ENCODE assay signal across 15 mouse cellular contexts in genomic region chr3:89752307-89752706, GRCm38 (mm10). TPM values are rescaled to one million over a fixed set of nuclear protein-coding genes. Genes with fewer than 3 reads are reported as not detected.
A peak's percentile ranks its signal among the peaks of the same experiment; 100 is the strongest.
DNase-seq lines count a peak whose midpoint lies in the region; ATAC-seq and TF ChIP-seq lines count a peak whose summit lies in the region.
"Had no signal": no experiment of that assay in that cellular context is flagged by ENCODE, and none has a peak within 500 bp of the region (broad histone marks: within the 10 kb centered on the region; RNA-seq: fewer than 3 reads in every experiment).

No protein-coding gene starts in this region.

- no peak overlapping the region for H3K27ac ChIP-seq in kidney, embryonic 15.5 days
- no peak overlapping the region for H3K27ac ChIP-seq in lung, postnatal 0 days (ENCODE audit: low read length)
- H3K27ac ChIP-seq: heart, embryonic 15.5 days; hindbrain, embryonic 15.5 days; liver, embryonic 12.5 days; midbrain, embryonic 12.5 days had no signal

- H3K9me3 ChIP-seq in kidney, embryonic 15.5 days (replicated peaks): no peaks in the 10 kb centered on the region
- no peaks in the 10 kb centered on the region for H3K9me3 ChIP-seq in lung, postnatal 0 days (ENCODE audit: low read length)
- H3K9me3 ChIP-seq: heart, embryonic 15.5 days; hindbrain, embryonic 15.5 days; liver, embryonic 12.5 days; midbrain, embryonic 12.5 days had no signal

- H3K4me2 ChIP-seq in kidney, embryonic 15.5 days: no peak overlapping the region
- H3K4me2 ChIP-seq in lung, postnatal 0 days (replicated peaks; ENCODE audit: low read depth, low read length): no peak overlapping the region
- H3K4me2 ChIP-seq: heart, embryonic 15.5 days; hindbrain, embryonic 15.5 days; liver, embryonic 12.5 days; midbrain, embryonic 12.5 days had no signal

- no peak for DNase-seq in kidney, adult 11 months
- DNase-seq in lung, postnatal 0 days (ENCODE audit: low spot score): no peak
- no peak for DNase-seq in lung, postnatal 4 days
- DNase-seq in ES-CJ7 (ENCODE audit: low read depth, low spot score): peak; percentile 45
- DNase-seq in ZHBTc4 (ENCODE audit: low read depth, low spot score): peak; percentile 58
- no peak for DNase-seq in urinary bladder, postnatal 25 days (ENCODE audit: low spot score)
- no peak for DNase-seq in urinary bladder, postnatal 4 days (ENCODE audit: low spot score in 2 of 2)
- DNase-seq: adrenal gland, postnatal 25 days; thymus, postnatal 4 days had no signal

- 33% methylated on average over 1 of the region's 1 CpGs for WGBS in kidney, embryonic 15.5 days
- 14% methylated on average over 1 of the region's 1 CpGs for WGBS in lung, postnatal 0 days

- TF ChIP-seq CTCF in lung, postnatal 0 days (IDR thresholded peaks at IDR 0.05): no peak

- H3K27me3 ChIP-seq in kidney, embryonic 15.5 days: no peaks in the 10 kb centered on the region
- H3K27me3 ChIP-seq in lung, postnatal 0 days (replicated peaks; ENCODE audit: insufficient read depth, low read length): no peaks in the 10 kb centered on the region
- H3K27me3 ChIP-seq: heart, embryonic 15.5 days; hindbrain, embryonic 15.5 days; liver, embryonic 12.5 days; midbrain, embryonic 12.5 days had no signal

- no peak overlapping the region for H3K9ac ChIP-seq in kidney, embryonic 15.5 days
- H3K9ac ChIP-seq in lung, postnatal 0 days (replicated peaks; ENCODE audit: low read depth): no peak overlapping the region
- H3K9ac ChIP-seq: heart, embryonic 15.5 days; hindbrain, embryonic 15.5 days; liver, embryonic 12.5 days; midbrain, embryonic 12.5 days had no signal

- no peaks in the 10 kb centered on the region for H3K4me1 ChIP-seq in kidney, embryonic 15.5 days
- no peaks in the 10 kb centered on the region for H3K4me1 ChIP-seq in lung, postnatal 0 days (ENCODE audit: insufficient read depth, low read depth, low read length)
- H3K4me1 ChIP-seq: heart, embryonic 15.5 days; hindbrain, embryonic 15.5 days; liver, embryonic 12.5 days; midbrain, embryonic 12.5 days had no signal

- H3K4me3 ChIP-seq in kidney, embryonic 15.5 days (replicated peaks): no peak overlapping the region
- H3K4me3 ChIP-seq in lung, postnatal 0 days (ENCODE audit: low read depth, low read length): no peak overlapping the region
- H3K4me3 ChIP-seq: heart, embryonic 15.5 days; hindbrain, embryonic 15.5 days; liver, embryonic 12.5 days; midbrain, embryonic 12.5 days had no signal

- H3K36me3 ChIP-seq in kidney, embryonic 15.5 days: peaks cover 44% of the 10 kb centered on the region
- peaks cover 23% of the 10 kb centered on the region; the same call in 1 of the 2 replicates for H3K36me3 ChIP-seq in lung, postnatal 0 days (ENCODE audit: insufficient read depth, low read length)

- ATAC-seq in kidney, embryonic 15.5 days (replicated peaks; ENCODE audit: low FRiP score): 0 out of 2 replicates have a peak, but pooled peaks have one; percentile 36
- 0 out of 2 replicates have a peak, but pooled peaks have one; percentile 19 for ATAC-seq in lung, postnatal 0 days
- ATAC-seq: CD4-positive, CD25-positive, alpha-beta regulatory T cell, adult 4 months; liver, embryonic 12.5 days had no signal

- no peak for TF ChIP-seq EP300 in lung, postnatal 0 days (IDR thresholded peaks at IDR 0.05)

RNA-seq across cellular contexts. Expression of gene Chrnb2, which starts 12.1 kb away (rescaled TPM):
- 0.57 and 0.75 TPM in 2 replicates for polyA plus RNA-seq in kidney, embryonic 15.5 days (2015; fragmentation: Nextera tagmentation; extraction: Ambion mirVana)
- 0.17 and 0.27 TPM in 2 replicates for polyA plus RNA-seq in lung, postnatal 0 days (2015; fragmentation: Nextera tagmentation; extraction: Ambion mirVana)

RNA-seq across cellular contexts. Expression of gene Ube2q1, which starts 21.1 kb away (rescaled TPM):
- 11.0 and 12.5 TPM in 2 replicates for polyA plus RNA-seq in kidney, embryonic 15.5 days (2015; fragmentation: Nextera tagmentation; extraction: Ambion mirVana)
- 12.4 and 13.4 TPM in 2 replicates for polyA plus RNA-seq in lung, postnatal 0 days (2015; fragmentation: Nextera tagmentation; extraction: Ambion mirVana)

RNA-seq across cellular contexts. Expression of gene Adar, which starts 37.5 kb away (rescaled TPM):
- 10.4 and 11.7 TPM in 2 replicates for polyA plus RNA-seq in kidney, embryonic 15.5 days (2015; fragmentation: Nextera tagmentation; extraction: Ambion mirVana)
- 7.5 and 7.9 TPM in 2 replicates for polyA plus RNA-seq in lung, postnatal 0 days (2015; fragmentation: Nextera tagmentation; extraction: Ambion mirVana)

Comparison
In these comparisons a context has a peak if more than half of its experiments do, and no peak if none do; other contexts are left out.
1. DNase-seq: peak in ES-CJ7 (single experiment) and ZHBTc4 (single experiment); none in kidney, adult 11 months (single experiment), lung, postnatal 0 days (single experiment), lung, postnatal 4 days (0 of 2), urinary bladder, postnatal 25 days (single experiment) and urinary bladder, postnatal 4 days (0 of 2).